ENCODE assay signal across 11 mouse cellular contexts in the genomic region with DNA sequence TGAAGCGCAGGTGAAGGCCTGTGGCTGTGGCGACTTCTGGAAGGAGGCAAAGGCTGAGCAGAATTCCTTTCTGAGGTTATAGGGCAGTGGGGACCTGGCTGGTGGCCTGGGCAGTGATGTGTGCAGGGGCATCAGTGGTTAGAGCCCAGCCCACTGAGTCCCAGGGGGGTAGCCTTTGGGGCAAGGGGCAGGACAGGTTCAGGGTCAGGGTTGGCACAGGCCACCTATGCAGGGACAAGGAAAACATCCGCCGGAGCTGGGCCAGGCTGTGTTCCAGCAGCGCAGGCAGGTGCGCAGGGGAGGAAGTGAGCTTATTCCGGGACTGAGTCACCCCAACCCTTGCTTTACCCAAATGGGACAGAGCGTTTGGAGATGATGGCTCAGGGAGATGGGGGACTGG. TPM values are rescaled to one million over a fixed set of nuclear protein-coding genes. Genes with fewer than 3 reads are reported as not detected.
DNase-seq lines count a peak whose midpoint lies in the region; ATAC-seq lines count a peak whose summit lies in the region.
"Had no signal": no experiment of that assay in that cellular context is flagged by ENCODE, and none has a peak within 500 bp of the region (broad histone marks: within the 10 kb centered on the region; RNA-seq: fewer than 3 reads in every experiment).

No protein-coding gene starts in this region.

- H3K4me2 ChIP-seq in hindbrain, embryonic 13.5 days = no peak overlapping the region
- H3K4me2 ChIP-seq in hindbrain, embryonic 12.5 days (replicated peaks) = no peak overlapping the region

- H3K4me3 ChIP-seq in hindbrain, embryonic 13.5 days = no peak overlapping the region
- H3K4me3 ChIP-seq in hindbrain, embryonic 12.5 days = no peak overlapping the region

- H3K9me3 ChIP-seq in hindbrain, embryonic 13.5 days = no peaks in the 10 kb centered on the region
- H3K9me3 ChIP-seq in hindbrain, embryonic 12.5 days (replicated peaks) = no peaks in the 10 kb centered on the region

- no peaks in the 10 kb centered on the region for H3K4me1 ChIP-seq in hindbrain, embryonic 13.5 days (replicated peaks)
- peaks cover 2% of the 10 kb centered on the region; the same call in 1 of the 2 replicates for H3K4me1 ChIP-seq in hindbrain, embryonic 12.5 days

- H3K27me3 ChIP-seq in hindbrain, embryonic 13.5 days = no peaks in the 10 kb centered on the region
- H3K27me3 ChIP-seq in hindbrain, embryonic 12.5 days = no peaks in the 10 kb centered on the region

- 78% methylated on average over 8 of the region's 8 CpGs for WGBS in hindbrain, embryonic 13.5 days
- 75% methylated on average over 8 of the region's 8 CpGs for WGBS in hindbrain, embryonic 12.5 days

- no peak overlapping the region for H3K27ac ChIP-seq in hindbrain, embryonic 13.5 days
- H3K27ac ChIP-seq in hindbrain, embryonic 12.5 days = no peak overlapping the region

- ATAC-seq in hindbrain, embryonic 13.5 days (ENCODE audit: low FRiP score) = no peak
- no peak for ATAC-seq in hindbrain, embryonic 12.5 days (ENCODE audit: low FRiP score)
- 0 out of 2 replicates have a peak, but pooled peaks have one; percentile 16 for ATAC-seq in common myeloid progenitor, adult 5-6 weeks (replicated peaks; ENCODE audit: low read depth, poor library complexity, severe bottlenecking)
- no peak for ATAC-seq in monocyte, adult 5-6 weeks (replicated peaks; ENCODE audit: insufficient number of reproducible peaks, low FRiP score, low TSS enrichment, poor library complexity, severe bottlenecking)
- ATAC-seq: liver, postnatal 0 days had no signal

- H3K9ac ChIP-seq in hindbrain, embryonic 13.5 days = peak overlapping the region; percentile 9; the same call in 1 of the 2 replicates
- H3K9ac ChIP-seq in hindbrain, embryonic 12.5 days = no peak overlapping the region
- H3K9ac ChIP-seq: liver, postnatal 0 days had no signal

- H3K36me3 ChIP-seq in hindbrain, embryonic 13.5 days = peaks cover 36% of the 10 kb centered on the region
- peaks cover 35% of the 10 kb centered on the region for H3K36me3 ChIP-seq in hindbrain, embryonic 12.5 days

- DNase-seq in adrenal gland, adult (ENCODE audit: inconsistent age in 2 of 2, low spot score in 1 of 2) = peak; percentile 62 to 74
- no peak for DNase-seq in adrenal gland, adult 18-20 months (ENCODE audit: low spot score in 2 of 2)
- peak; percentile 89 for DNase-seq in kidney, adult 8-10 months
- no peak for DNase-seq in embryo, embryonic 10 days (ENCODE audit: low spot score)
- DNase-seq: liver, postnatal 0 days; right cerebral cortex, postnatal 14 days had no signal

RNA-seq across cellular contexts. Expression of a gene that starts 2.1 kb away (rescaled TPM):
- under 1 TPM; 0.70 to 0.73 TPM for total RNA-seq in adrenal gland, adult 18-20 months (2021)
- 2.6 TPM in 1 of 2 replicates, not detected in the other for polyA plus RNA-seq in hindbrain, embryonic 13.5 days (2015; fragmentation: Nextera tagmentation; extraction: Ambion mirVana)
- 2.4 and 4.0 TPM in 2 replicates for polyA plus RNA-seq in hindbrain, embryonic 12.5 days (2016; fragmentation: Nextera tagmentation; extraction: Ambion mirVana)
- not detected in 2 replicates for total RNA-seq in common myeloid progenitor, adult 5-6 weeks (2017)
- total RNA-seq in monocyte, adult 5-6 weeks (2017) = 0.48 TPM in 1 of 3 replicates, not detected in the others
- total RNA-seq: layer of hippocampus, postnatal 25 days had no signal

RNA-seq across cellular contexts. Expression of a gene that starts 7.7 kb away (rescaled TPM):
- 1 to 10 TPM; 8.2 to 8.3 TPM for total RNA-seq in adrenal gland, adult 18-20 months (2021)
- polyA plus RNA-seq in hindbrain, embryonic 13.5 days (2015; fragmentation: Nextera tagmentation; extraction: Ambion mirVana) = 53.6 and 53.8 TPM in 2 replicates
- polyA plus RNA-seq in hindbrain, embryonic 12.5 days (2016; fragmentation: Nextera tagmentation; extraction: Ambion mirVana) = 46.5 and 48.7 TPM in 2 replicates
- 10.2 and 11.8 TPM in 2 replicates for total RNA-seq in common myeloid progenitor, adult 5-6 weeks (2017)
- total RNA-seq in monocyte, adult 5-6 weeks (2017) = 9.3 to 22.3 TPM (median 9.7 TPM) in 3 replicates

RNA-seq across cellular contexts. Expression of a gene that starts 7.9 kb away (rescaled TPM):
- 10 to 100 TPM; 40.7 to 48.7 TPM for total RNA-seq in adrenal gland, adult 18-20 months (2021)
- polyA plus RNA-seq in hindbrain, embryonic 13.5 days (2015; fragmentation: Nextera tagmentation; extraction: Ambion mirVana) = 29.0 and 31.5 TPM in 2 replicates
- 40.6 and 43.3 TPM in 2 replicates for polyA plus RNA-seq in hindbrain, embryonic 12.5 days (2016; fragmentation: Nextera tagmentation; extraction: Ambion mirVana)
- total RNA-seq in common myeloid progenitor, adult 5-6 weeks (2017) = 14.4 and 35.2 TPM in 2 replicates
- total RNA-seq in monocyte, adult 5-6 weeks (2017) = 17.8 to 28.6 TPM (median 28.5 TPM) in 3 replicates

RNA-seq across cellular contexts. Expression of a gene that starts 23.9 kb away (rescaled TPM):
- total RNA-seq in adrenal gland, adult 18-20 months (2021) = 100 to 1,000 TPM; 167 to 208 TPM
- 64.5 and 66.2 TPM in 2 replicates for polyA plus RNA-seq in hindbrain, embryonic 13.5 days (2015; fragmentation: Nextera tagmentation; extraction: Ambion mirVana)
- polyA plus RNA-seq in hindbrain, embryonic 12.5 days (2016; fragmentation: Nextera tagmentation; extraction: Ambion mirVana) = 70.5 and 71.7 TPM in 2 replicates
- 262 and 295 TPM in 2 replicates for total RNA-seq in common myeloid progenitor, adult 5-6 weeks (2017)
- total RNA-seq in monocyte, adult 5-6 weeks (2017) = 816 to 935 TPM (median 878 TPM) in 3 replicates

RNA-seq across cellular contexts. Expression of a gene that starts 24.3 kb away (rescaled TPM):
- total RNA-seq in adrenal gland, adult 18-20 months (2021) = 100 to 1,000 TPM in 1 of 2 experiments, 10 to 100 TPM in 1; 95.8 to 144 TPM
- 79.3 and 80.9 TPM in 2 replicates for polyA plus RNA-seq in hindbrain, embryonic 13.5 days (2015; fragmentation: Nextera tagmentation; extraction: Ambion mirVana)
- polyA plus RNA-seq in hindbrain, embryonic 12.5 days (2016; fragmentation: Nextera tagmentation; extraction: Ambion mirVana) = 60.2 and 65.7 TPM in 2 replicates
- total RNA-seq in common myeloid progenitor, adult 5-6 weeks (2017) = 20.5 and 22.7 TPM in 2 replicates
- total RNA-seq in monocyte, adult 5-6 weeks (2017) = 80.3 to 165 TPM (median 108 TPM) in 3 replicates

Comparison
In these comparisons a context has a peak if more than half of its experiments do, and no peak if none do; other contexts are left out.
1. DNase-seq: peak in adrenal gland, adult (2 of 2) and kidney, adult 8-10 months (2 of 2); none in adrenal gland, adult 18-20 months (0 of 2) and embryo, embryonic 10 days (single experiment).